Mouse (Mus musculus): ENCODE results near the gene Cd1d1.
"Not testable (repeated sequence)": the region's sequence is repeated elsewhere in the genome, so short reads cannot be mapped to it uniquely, and the experiment has no call there.

GRCm38 (mm10) chr3:87008281-87008680 lies 9.0 kb upstream of the Cd1d1 start:
- TF ChIP-seq GATA1 (IDR thresholded peaks at IDR 0.05; ENCODE audit: borderline replicate concordance, low read length); FLI1 (IDR thresholded peaks at IDR 0.05; ENCODE audit: low read length): not testable (repeated sequence)

Measured in megakaryocyte, embryonic 14.5 days (primary cell).